Mouse (Mus musculus) C2C12 (cell line): ENCODE data around the gene Cmss1.

Experiments used
- CTCF ChIP-seq: IDR thresholded peaks from one replicate; pipeline ENCODE4 v1.5.1; 2011; ENCODE audit not compliant: control insufficient read depth, insufficient read depth, insufficient read length
- FOSL1 ChIP-seq: IDR thresholded peaks from one replicate; pipeline ENCODE4 v1.8.0; 2011; ENCODE audit warnings: mild to moderate bottlenecking, low read length; ENCODE audit not compliant: poor library complexity, insufficient read depth, severe bottlenecking
- MYOD1 ChIP-seq: IDR thresholded peaks from one replicate; pipeline ENCODE4 v1.6.1; 2011; ENCODE audit warnings: low read depth; ENCODE audit not compliant: control insufficient read depth, insufficient read length

GRCm38 (mm10) chr16:57438288-57438685 is 168.4 kb downstream of the Cmss1 start:
- TF ChIP-seq FOSL1 = no peak
- no peak for TF ChIP-seq CTCF
- TF ChIP-seq MYOD1 = no peak
